Mouse (Mus musculus) small intestine, adult 2 months (tissue): ENCODE data around the gene Slc16a5. TPM values are rescaled to one million over a fixed set of nuclear protein-coding genes. Genes with fewer than 3 reads are reported as not detected.
A peak's percentile ranks its signal among the peaks of the same experiment; 100 is the strongest.

Experiments used
- H3K27ac ChIP-seq: fragments of 200-500 bp; 2 replicates; pipeline ENCODE4 v1.5.1; 2012; ENCODE audit warnings: low read depth, low read length, control low read depth, inconsistent platforms; ENCODE audit not compliant: insufficient read depth
- H3K27me3 ChIP-seq: fragments of 200-500 bp; 2 replicates; pipeline ENCODE4 v1.6.1; 2012; ENCODE audit warnings: mild to moderate bottlenecking, moderate library complexity, low read length, inconsistent platforms; ENCODE audit not compliant: control insufficient read depth, insufficient read depth
- H3K36me3 ChIP-seq: fragments of 200-500 bp; 2 replicates; pipeline ENCODE4 v1.6.1; 2012; ENCODE audit warnings: mild to moderate bottlenecking, low read length, control low read depth, inconsistent platforms; ENCODE audit not compliant: control insufficient read depth, insufficient read depth
- H3K4me1 ChIP-seq: fragments of 200-500 bp; 2 replicates; pipeline ENCODE4 v1.6.1; 2012; ENCODE audit warnings: low read length, inconsistent platforms, mixed read lengths; ENCODE audit not compliant: control insufficient read depth, insufficient read depth, insufficient read length
- H3K4me3 ChIP-seq: fragments of 200-500 bp; 2 replicates; pipeline ENCODE4 v1.5.1; 2012; ENCODE audit warnings: low read depth, mild to moderate bottlenecking, control low read depth, inconsistent platforms, low read length, moderate library complexity
- CTCF ChIP-seq: fragments of 200-500 bp; IDR thresholded peaks from 2 replicates; pipeline ENCODE4 v1.5.1; 2012; ENCODE audit warnings: low read depth, mild to moderate bottlenecking, control low read depth, inconsistent platforms, low read length, moderate library complexity, mixed read lengths; ENCODE audit not compliant: insufficient replicate concordance, insufficient read length; ENCODE audit errors: extremely low read depth
- POLR2A ChIP-seq: fragments of 200-500 bp; IDR thresholded peaks from 2 replicates; pipeline ENCODE4 v1.6.1; 2012; ENCODE audit warnings: low read depth, mild to moderate bottlenecking, control low read depth, inconsistent platforms, low read length, moderate library complexity
- WGBS: fragments of 180-500 bp; shearing (Covaris S2); methylation state at CpG from one replicate; pipeline ENCODE4 v1.1.7; 2018; 5-methylcytosine and 5-hydroxymethylcytosine counted together
- polyA plus RNA-seq: library from polyadenylated mRNA; depleted of rRNA; stranded (reverse); fragments of >200 nt; gene quantifications from 2 replicates; pipeline ENCODE4 v1.2.3, GENCODE M21; 2012

The Slc16a5 gene
- polyA plus RNA-seq, 1 experiment, result 220 TPM

GRCm38 (mm10) chr11:115424666-115425065 lies 37.6 kb upstream of the Slc16a5 start:
- TF ChIP-seq CTCF (no peak), POLR2A (no peak)
- 89% methylated on average over 7 of the region's 7 CpGs for WGBS
- Histone ChIP-seq H3K27me3 (no peaks in the 10 kb centered on the region), H3K4me3 (no peak overlapping the region), H3K36me3 (peaks cover 39% of the 10 kb centered on the region), H3K4me1 (peaks cover 12% of the 10 kb centered on the region; the same call in 1 of the 2 replicates), H3K27ac (no peak overlapping the region)

- no peak overlapping the region for H3K4me3 ChIP-seq
- no peaks in the 10 kb centered on the region for H3K27me3 ChIP-seq
- H3K27ac ChIP-seq, result no peak overlapping the region
- peaks cover 49% of the 10 kb centered on the region for H3K36me3 ChIP-seq
- 93% methylated on average over 6 of the region's 6 CpGs for WGBS
- TF ChIP-seq POLR2A (no peak), CTCF (no peak)
- peaks cover 12% of the 10 kb centered on the region; the same call in 1 of the 2 replicates for H3K4me1 ChIP-seq
Measured at GRCm38 (mm10) chr11:115425671-115426070, 36.6 kb upstream of the Slc16a5 start.

GRCm38 (mm10) chr11:115427482-115428331 lies 34.6 kb upstream of the Slc16a5 start:
- Histone ChIP-seq H3K4me3 (no peak overlapping the region), H3K27ac (no peak overlapping the region; the same call in 1 of the 2 replicates), H3K4me1 (peaks cover 8% of the 10 kb centered on the region; the same call in 1 of the 2 replicates), H3K27me3 (no peaks in the 10 kb centered on the region), H3K36me3 (peaks cover 55% of the 10 kb centered on the region)
- no peak for TF ChIP-seq POLR2A
- TF ChIP-seq CTCF, result peak; percentile 69; the same call in 1 of the 2 replicates
- 45% methylated on average over 20 of the region's 20 CpGs for WGBS

- Histone ChIP-seq H3K4me1 (peaks cover 16% of the 10 kb centered on the region; the same call in 1 of the 2 replicates), H3K27ac (no peak overlapping the region), H3K36me3 (peaks cover 55% of the 10 kb centered on the region), H3K27me3 (no peaks in the 10 kb centered on the region), H3K4me3 (no peak overlapping the region)
- TF ChIP-seq POLR2A (no peak), CTCF (no peak)
- 87% methylated on average over 7 of the region's 7 CpGs for WGBS
Measured at GRCm38 (mm10) chr11:115429307-115429706, 33.0 kb upstream of the Slc16a5 start.

GRCm38 (mm10) chr11:115430561-115430960 lies 31.7 kb upstream of the Slc16a5 start:
- 92% methylated on average over 6 of the region's 6 CpGs for whole genome bisulfite sequencing
- Histone ChIP-seq H3K4me1 (peaks cover 21% of the 10 kb centered on the region), H3K27me3 (no peaks in the 10 kb centered on the region), H3K27ac (no peak overlapping the region), H3K36me3 (peaks cover 46% of the 10 kb centered on the region), H3K4me3 (no peak overlapping the region)
- TF ChIP-seq CTCF (no peak), POLR2A (no peak)

GRCm38 (mm10) chr11:115432814-115433213 lies 29.5 kb upstream of the Slc16a5 start:
- peaks cover 32% of the 10 kb centered on the region for H3K36me3 ChIP-seq
- no peaks in the 10 kb centered on the region for H3K27me3 ChIP-seq
- peaks cover 24% of the 10 kb centered on the region for H3K4me1 ChIP-seq
- 32% methylated on average over 4 of the region's 4 CpGs for WGBS
- H3K4me3 ChIP-seq, result no peak overlapping the region
- H3K27ac ChIP-seq, result peak overlapping the region; percentile 69
- TF ChIP-seq POLR2A (no peak), CTCF (no peak)

GRCm38 (mm10) chr11:115433342-115433741 lies 28.9 kb upstream of the Slc16a5 start:
- H3K36me3 ChIP-seq, result peaks cover 32% of the 10 kb centered on the region
- H3K4me3 ChIP-seq, result no peak overlapping the region
- WGBS, result 74% methylated on average over 6 of the region's 6 CpGs
- H3K27me3 ChIP-seq, result no peaks in the 10 kb centered on the region
- peaks cover 22% of the 10 kb centered on the region for H3K4me1 ChIP-seq
- TF ChIP-seq POLR2A, result no peak
- TF ChIP-seq CTCF, result no peak
- peak overlapping the region; percentile 69; the same call in 1 of the 2 replicates for H3K27ac ChIP-seq
